24 mouse cellular contexts compared by ENCODE assay signal in genomic region chr3:138334320-138334719, GRCm38 (mm10). TPM values are rescaled to one million over a fixed set of nuclear protein-coding genes. Genes with fewer than 3 reads are reported as not detected.
DNase-seq lines count a peak whose midpoint lies in the region; ATAC-seq lines count a peak whose summit lies in the region.
"Had no signal": no experiment of that assay in that cellular context is flagged by ENCODE, and none has a peak within 500 bp of the region (broad histone marks: within the 10 kb centered on the region; RNA-seq: fewer than 3 reads in every experiment).

No protein-coding gene starts in this region.

- H3K27me3 ChIP-seq in heart, embryonic 10.5 days (ENCODE audit: insufficient read depth, poor library complexity, severe bottlenecking) = no peaks in the 10 kb centered on the region
- H3K27me3 ChIP-seq in kidney, embryonic 16.5 days (ENCODE audit: insufficient read depth, low read length) = no peaks in the 10 kb centered on the region
- H3K27me3 ChIP-seq: embryonic facial prominence, embryonic 15.5 days; intestine, embryonic 15.5 days; midbrain, embryonic 13.5 days had no signal

- H3K4me2 ChIP-seq in kidney, embryonic 16.5 days (replicated peaks; ENCODE audit: low read depth, low read length) = no peak overlapping the region
- H3K4me2 ChIP-seq: embryonic facial prominence, embryonic 15.5 days; intestine, embryonic 15.5 days; liver, embryonic 11.5 days; midbrain, embryonic 13.5 days had no signal

- no peak overlapping the region for H3K9ac ChIP-seq in kidney, embryonic 16.5 days (replicated peaks; ENCODE audit: low read length)
- H3K9ac ChIP-seq: embryonic facial prominence, embryonic 15.5 days; intestine, embryonic 15.5 days; midbrain, embryonic 13.5 days had no signal

- 0 out of 2 replicates have a peak overlapping the region, but pooled peaks have one; percentile 49 for H3K27ac ChIP-seq in heart, embryonic 10.5 days
- H3K27ac ChIP-seq in kidney, embryonic 16.5 days (ENCODE audit: low read length) = no peak overlapping the region
- H3K27ac ChIP-seq: embryonic facial prominence, embryonic 15.5 days; hindbrain, embryonic 10.5 days; intestine, embryonic 15.5 days; kidney, postnatal 0 days; midbrain, embryonic 13.5 days had no signal

- no peak overlapping the region for H3K4me3 ChIP-seq in heart, embryonic 10.5 days
- H3K4me3 ChIP-seq in kidney, embryonic 16.5 days (ENCODE audit: low read length) = no peak overlapping the region
- H3K4me3 ChIP-seq: embryonic facial prominence, embryonic 15.5 days; hindbrain, embryonic 10.5 days; intestine, embryonic 15.5 days; midbrain, embryonic 13.5 days; myocyte had no signal

- H3K9me3 ChIP-seq in heart, embryonic 10.5 days = no peaks in the 10 kb centered on the region
- no peaks in the 10 kb centered on the region for H3K9me3 ChIP-seq in kidney, embryonic 16.5 days (ENCODE audit: low read length)
- H3K9me3 ChIP-seq: embryonic facial prominence, embryonic 15.5 days; hindbrain, embryonic 10.5 days; intestine, embryonic 15.5 days; midbrain, embryonic 13.5 days had no signal

- H3K36me3 ChIP-seq in heart, embryonic 10.5 days = no peaks in the 10 kb centered on the region
- no peaks in the 10 kb centered on the region for H3K36me3 ChIP-seq in kidney, embryonic 16.5 days (ENCODE audit: insufficient read depth, low read length)
- H3K36me3 ChIP-seq: embryonic facial prominence, embryonic 15.5 days; hindbrain, embryonic 10.5 days; intestine, embryonic 15.5 days; midbrain, embryonic 13.5 days had no signal

- WGBS in heart, embryonic 10.5 days = 58% methylated on average over 4 of the region's 4 CpGs
- 77% methylated on average over 4 of the region's 4 CpGs for WGBS in kidney, embryonic 16.5 days

- DNase-seq in heart, embryonic 10.5 days (ENCODE audit: low spot score) = no peak
- no peak for DNase-seq in heart, postnatal 36 days
- peak; percentile 14 for DNase-seq in thymus, postnatal 0 days (ENCODE audit: low spot score)
- DNase-seq in thymus, adult 18-20 months = no peak
- DNase-seq in naive thymus-derived CD4-positive, alpha-beta T cell, adult 2 months (ENCODE audit: low read depth) = peak; percentile 13
- no peak for DNase-seq in right cerebral cortex, postnatal 25 days
- DNase-seq: cerebellum, adult 9-10 months; gastrocnemius, postnatal 36 days had no signal

- ATAC-seq in activated CD4-positive, CD25-positive, alpha-beta regulatory T cell, adult 4 months = peak; percentile 88
- ATAC-seq in kidney, embryonic 16.5 days (ENCODE audit: low FRiP score, low TSS enrichment) = no peak
- ATAC-seq: intestine, embryonic 15.5 days; midbrain, embryonic 13.5 days had no signal

- H3K4me1 ChIP-seq in heart, embryonic 10.5 days = peaks cover 9% of the 10 kb centered on the region
- no peaks in the 10 kb centered on the region for H3K4me1 ChIP-seq in kidney, embryonic 16.5 days (ENCODE audit: insufficient read depth, low read length)
- H3K4me1 ChIP-seq: embryonic facial prominence, embryonic 15.5 days; hindbrain, embryonic 10.5 days; intestine, embryonic 15.5 days; midbrain, embryonic 13.5 days had no signal

- intact Hi-C loops in heart, postnatal 36 days (cut with DNase I) = no loop called here

RNA-seq across cellular contexts. Expression of gene Adh6b, which starts 7.3 kb away (rescaled TPM):
- 1.7 and 2.9 TPM in 2 replicates for polyA plus RNA-seq in heart, embryonic 10.5 days (2016; fragmentation: Nextera tagmentation; extraction: Ambion mirVana)
- total RNA-seq in heart, postnatal 36 days (2021) = 1 to 10 TPM; 1.1 to 1.5 TPM
- polyA plus RNA-seq in thymus, postnatal 0 days (2015; fragmentation: Nextera tagmentation; extraction: Ambion mirVana) = 0.14 and 0.36 TPM in 2 replicates
- not detected for polyA plus RNA-seq in activated CD4-positive, CD25-positive, alpha-beta regulatory T cell, adult 4 months (2017; shearing (Covaris generic))
- 0.29 and 0.71 TPM in 2 replicates for polyA plus RNA-seq in kidney, embryonic 16.5 days (2015; fragmentation: Nextera tagmentation; extraction: Ambion mirVana)
- total RNA-seq: gastrocnemius, postnatal 36 days; left cerebral cortex, postnatal 36 days; neutrophil, adult 5-6 weeks had no signal
- polyA plus RNA-seq: cortical plate, adult 2 months; myocyte had no signal

RNA-seq across cellular contexts. Expression of gene Adh6a, which starts 21.2 kb away (rescaled TPM):
- 0.17 TPM in 1 of 2 replicates, not detected in the other for polyA plus RNA-seq in heart, embryonic 10.5 days (2016; fragmentation: Nextera tagmentation; extraction: Ambion mirVana)
- total RNA-seq in heart, postnatal 36 days (2021) = not detected
- polyA plus RNA-seq in thymus, postnatal 0 days (2015; fragmentation: Nextera tagmentation; extraction: Ambion mirVana) = 0.40 and 0.46 TPM in 2 replicates
- polyA plus RNA-seq in activated CD4-positive, CD25-positive, alpha-beta regulatory T cell, adult 4 months (2017; shearing (Covaris generic)) = not detected
- polyA plus RNA-seq in kidney, embryonic 16.5 days (2015; fragmentation: Nextera tagmentation; extraction: Ambion mirVana) = 0.17 TPM in 1 of 2 replicates, not detected in the other
- total RNA-seq: gastrocnemius, postnatal 36 days; layer of hippocampus, adult 18-20 months; left cerebral cortex, postnatal 36 days had no signal
- polyA plus RNA-seq: cortical plate, adult 2 months; forebrain, embryonic 11.5 days; heart, embryonic 14.5 days; hindbrain, embryonic 10.5 days; liver, embryonic 11.5 days; midbrain, embryonic 13.5 days; myocyte; testis, adult 2 months had no signal

Comparison
In these comparisons a context has a peak if more than half of its experiments do, and no peak if none do; other contexts are left out.
1. DNase-seq: peak in thymus, postnatal 0 days (single experiment) and naive thymus-derived CD4-positive, alpha-beta T cell, adult 2 months (single experiment); none in heart, embryonic 10.5 days (single experiment), heart, postnatal 36 days (0 of 2), thymus, adult 18-20 months (0 of 2) and right cerebral cortex, postnatal 25 days (single experiment).